Comparison of ENCODE assay signal across 8 mouse cellular contexts in genomic region chr17:88405076-88405475, GRCm38 (mm10). TPM values are rescaled to one million over a fixed set of nuclear protein-coding genes. Genes with fewer than 3 reads are reported as not detected.
A peak's percentile ranks its signal among the peaks of the same experiment; 100 is the strongest.
DNase-seq lines count a peak whose midpoint lies in the region; ATAC-seq lines count a peak whose summit lies in the region.

No protein-coding gene starts in this region.

- no peak overlapping the region for H3K9ac ChIP-seq in heart, embryonic 16.5 days (ENCODE audit: low read length)

- no peak overlapping the region for H3K27ac ChIP-seq in heart, embryonic 16.5 days (ENCODE audit: low read length)

- no peaks in the 10 kb centered on the region for H3K9me3 ChIP-seq in heart, embryonic 16.5 days (replicated peaks; ENCODE audit: control insufficient read depth, low read length)

- intact Hi-C loops in heart, postnatal 36 days (cut with DNase I), result no loop called here

- H3K36me3 ChIP-seq in heart, embryonic 16.5 days (ENCODE audit: control insufficient read depth, insufficient read depth), result no peaks in the 10 kb centered on the region

- peaks cover 2% of the 10 kb centered on the region for H3K27me3 ChIP-seq in heart, embryonic 16.5 days (ENCODE audit: control insufficient read depth, insufficient read depth, low read length)

- H3K4me2 ChIP-seq in heart, embryonic 16.5 days (ENCODE audit: low read depth, low read length), result peak overlapping the region; percentile 48

- 23% methylated on average over 19 of the region's 19 CpGs for WGBS in heart, embryonic 16.5 days

- no peak for ATAC-seq in heart, embryonic 16.5 days (replicated peaks; ENCODE audit: extremely low read depth, insufficient read depth, low FRiP score)
- peak; percentile 50 for ATAC-seq in common myeloid progenitor, adult 5-6 weeks (replicated peaks; ENCODE audit: low read depth, poor library complexity, severe bottlenecking)
- ATAC-seq in inflammation-experienced regulatory T-cells, adult 6 months, result peak; percentile 16
- no peak for ATAC-seq in cerebellum, adult (ENCODE audit: insufficient number of reproducible peaks, low FRiP score, low TSS enrichment)

- peak overlapping the region; percentile 37 for H3K4me3 ChIP-seq in heart, embryonic 16.5 days (ENCODE audit: low read length)

- no peak for DNase-seq in heart, postnatal 36 days
- peak; percentile 3 to 7 for DNase-seq in natural killer cell, adult 2 months (ENCODE audit: low spot score in 2 of 2)
- no peak for DNase-seq in right cerebral cortex, adult 18-20 months
- no peak for DNase-seq in left cerebral cortex, adult 18-20 months (ENCODE audit: low spot score in 2 of 2)

- no peaks in the 10 kb centered on the region; the same call in 1 of the 2 replicates for H3K4me1 ChIP-seq in heart, embryonic 16.5 days (ENCODE audit: control insufficient read depth, insufficient read depth, low read length)

RNA-seq across cellular contexts. Expression of gene Foxn2, which starts 35.4 kb away (rescaled TPM):
- polyA plus RNA-seq in heart, embryonic 16.5 days (2015; fragmentation: Nextera tagmentation; extraction: Ambion mirVana), result 10.0 and 10.1 TPM in 2 replicates
- total RNA-seq in heart, postnatal 36 days (2021), result 1 to 10 TPM; 8.7 to 9.9 TPM
- total RNA-seq in common myeloid progenitor, adult 5-6 weeks (2017), result 43.5 and 46.0 TPM in 2 replicates
- 10 to 100 TPM; 36.0 to 43.5 (median 43.0) TPM for polyA plus RNA-seq in inflammation-experienced regulatory T-cells, adult 6 months (2017; shearing (Covaris generic))
- total RNA-seq in left cerebral cortex, adult 18-20 months (2021), result 10 to 100 TPM; 15.4 to 16.0 TPM

Comparison
In these comparisons a context has a peak if more than half of its experiments do, and no peak if none do; other contexts are left out.
1. ATAC-seq: peak in common myeloid progenitor, adult 5-6 weeks (single experiment) and inflammation-experienced regulatory T-cells, adult 6 months (single experiment); none in heart, embryonic 16.5 days (single experiment) and cerebellum, adult (single experiment).
2. DNase-seq: peak in natural killer cell, adult 2 months (2 of 2); none in heart, postnatal 36 days (0 of 2), right cerebral cortex, adult 18-20 months (single experiment) and left cerebral cortex, adult 18-20 months (0 of 2).